Mouse (Mus musculus): Measurements from ENCODE around the gene Zswim7. TPM values are rescaled to one million over a fixed set of nuclear protein-coding genes. Genes with fewer than 3 reads are reported as not detected.

Gene Zswim7
- total and polyA plus RNA-seq, 2 experiments from 2014 or later = 9.3 to 27.8 TPM

GRCm38 (mm10) chr11:62220756-62221510, 60.2 kb downstream of the Zswim7 start:
- no peak for DNase-seq (ENCODE audit: low spot score)
- TF ChIP-seq CTCF (IDR thresholded peaks at IDR 0.05; ENCODE audit: low read depth) = no peak

GRCm38 (mm10) chr11:62217751-62218150, 63.4 kb downstream of the Zswim7 start:
- Histone ChIP-seq H3K27me3 (ENCODE audit: insufficient read depth, low read length) (no peaks in the 10 kb centered on the region), H3K9ac (replicated peaks; ENCODE audit: low read length) (no peak overlapping the region), H3K4me1 (ENCODE audit: insufficient read depth, low read length) (no peaks in the 10 kb centered on the region), H3K36me3 (ENCODE audit: insufficient read depth, low read length) (no peaks in the 10 kb centered on the region), H3K27ac (no peak overlapping the region), H3K9me3 (ENCODE audit: low read length) (no peaks in the 10 kb centered on the region), H3K4me2 (ENCODE audit: low read depth, low read length) (no peak overlapping the region), H3K4me3 (ENCODE audit: low read length) (no peak overlapping the region)
- DNase-seq (ENCODE audit: low spot score) (no peak), ATAC-seq (no peak)
- 63% methylated on average over 6 of the region's 6 CpGs for WGBS
- no peak for TF ChIP-seq CTCF (IDR thresholded peaks at IDR 0.05; ENCODE audit: low read depth)

More at GRCm38 (mm10) chr11:62220756-62221510, 60.2 kb downstream of the Zswim7 start:
- no peaks in the 10 kb centered on the region for H3K27me3 ChIP-seq (ENCODE audit: insufficient read depth, low read length)
- no peak overlapping the region for H3K4me3 ChIP-seq (ENCODE audit: low read length)
- no peaks in the 10 kb centered on the region for H3K9me3 ChIP-seq (ENCODE audit: low read length)
- H3K27ac ChIP-seq = no peak overlapping the region
- no peak overlapping the region for H3K4me2 ChIP-seq (ENCODE audit: low read depth, low read length)
- H3K36me3 ChIP-seq (ENCODE audit: insufficient read depth, low read length) = no peaks in the 10 kb centered on the region
- H3K4me1 ChIP-seq (ENCODE audit: insufficient read depth, low read length) = no peaks in the 10 kb centered on the region
- no peak overlapping the region for H3K9ac ChIP-seq (replicated peaks; ENCODE audit: low read length)
- 81% methylated on average over 7 of the region's 7 CpGs for WGBS
- no peak for ATAC-seq

Other genes starting within 250 kb of the Zswim7 start
- 8.2 and 12.4 TPM in 2 replicates for gene Adora2b, start 32.4 kb downstream of the Zswim7 start, total RNA-seq (2014; rRNA removed)
- gene Adora2b, start 32.4 kb downstream of the Zswim7 start, polyA plus RNA-seq (2015; fragmentation: Nextera tagmentation; extraction: Ambion mirVana) = 10.4 and 11.6 TPM in 2 replicates
- gene Ttc19, start 98 bp upstream of the Zswim7 start, total RNA-seq (2014; rRNA removed) = 33.8 and 39.0 TPM in 2 replicates
- gene Ttc19, start 98 bp upstream of the Zswim7 start, polyA plus RNA-seq (2015; fragmentation: Nextera tagmentation; extraction: Ambion mirVana) = 43.2 and 43.6 TPM in 2 replicates
- gene Pigl, start 177.1 kb upstream of the Zswim7 start, total RNA-seq (2014; rRNA removed) = 5.9 and 6.7 TPM in 2 replicates
- gene Pigl, start 177.1 kb upstream of the Zswim7 start, polyA plus RNA-seq (2015; fragmentation: Nextera tagmentation; extraction: Ambion mirVana) = 6.6 and 6.9 TPM in 2 replicates
- 137 and 159 TPM in 2 replicates for gene Ncor1, start 177.2 kb upstream of the Zswim7 start, total RNA-seq (2014; rRNA removed)
- gene Ncor1, start 177.2 kb upstream of the Zswim7 start, polyA plus RNA-seq (2015; fragmentation: Nextera tagmentation; extraction: Ambion mirVana) = 143 and 148 TPM in 2 replicates